Mouse (Mus musculus): ENCODE results near the gene Evi2a. TPM values are rescaled to one million over a fixed set of nuclear protein-coding genes. Genes with fewer than 3 reads are reported as not detected.

Evi2a gene
- total and polyA plus RNA-seq, 2 experiments from 2014 or later = 2.0 to 2.5 TPM

- TF ChIP-seq CTCF (IDR thresholded peaks at IDR 0.05; ENCODE audit: low read depth) (no peak), EP300 (IDR thresholded peaks at IDR 0.05; ENCODE audit: low read depth) (no peak)
- 61% methylated on average over 3 of the region's 3 CpGs for WGBS
- Histone ChIP-seq H3K27ac (ENCODE audit: low read depth) (no peak overlapping the region), H3K36me3 (replicated peaks; ENCODE audit: control insufficient read depth, insufficient read depth, low read length) (peaks cover 4% of the 10 kb centered on the region; the same call in 1 of the 2 replicates), H3K4me3 (ENCODE audit: low read depth, low read length) (no peak overlapping the region), H3K4me2 (ENCODE audit: low read depth, low read length) (peak overlapping the region; percentile 31; the same call in 1 of the 2 replicates), H3K9me3 (replicated peaks; ENCODE audit: control insufficient read depth, low read length) (no peaks in the 10 kb centered on the region), H3K4me1 (ENCODE audit: control insufficient read depth, insufficient read depth) (peaks cover 10% of the 10 kb centered on the region), H3K27me3 (ENCODE audit: control insufficient read depth, insufficient read depth, low read length) (no peaks in the 10 kb centered on the region), H3K9ac (replicated peaks; ENCODE audit: low read depth, low read length) (no peak overlapping the region)
- no peak for DNase-seq (ENCODE audit: low spot score)
- ATAC-seq (ENCODE audit: insufficient read depth, low read depth) = no peak
These were observed 3.9 kb downstream of the Evi2a start for GRCm38 (mm10) chr11:79526549-79526948.

- Histone ChIP-seq H3K4me2 (ENCODE audit: low read depth, low read length) (no peak overlapping the region), H3K4me3 (ENCODE audit: low read depth, low read length) (no peak overlapping the region), H3K36me3 (replicated peaks; ENCODE audit: control insufficient read depth, insufficient read depth, low read length) (no peaks in the 10 kb centered on the region), H3K27ac (ENCODE audit: low read depth) (peak overlapping the region; percentile 20; the same call in 1 of the 2 replicates), H3K9ac (replicated peaks; ENCODE audit: low read depth, low read length) (no peak overlapping the region), H3K9me3 (replicated peaks; ENCODE audit: control insufficient read depth, low read length) (no peaks in the 10 kb centered on the region), H3K27me3 (ENCODE audit: control insufficient read depth, insufficient read depth, low read length) (no peaks in the 10 kb centered on the region), H3K4me1 (ENCODE audit: control insufficient read depth, insufficient read depth) (peaks cover 10% of the 10 kb centered on the region)
- no peak for TF ChIP-seq EP300 (IDR thresholded peaks at IDR 0.05; ENCODE audit: low read depth)
- TF ChIP-seq CTCF (IDR thresholded peaks at IDR 0.05; ENCODE audit: low read depth) = no peak
- WGBS = 84% methylated on average over 1 of the region's 1 CpGs
- no peak for ATAC-seq (ENCODE audit: insufficient read depth, low read depth)
- DNase-seq (ENCODE audit: low spot score) = no peak
These were observed 6.2 kb downstream of the Evi2a start for GRCm38 (mm10) chr11:79524310-79524575.

- ATAC-seq (ENCODE audit: insufficient read depth, low read depth) = no peak
- 73% methylated on average over 10 of the region's 10 CpGs for WGBS
These were observed 6.7 kb downstream of the Evi2a start, which contains the start of gene Evi2b for GRCm38 (mm10) chr11:79523560-79524309. Evi2b (minus strand) TSS chr11:79523762.

GRCm38 (mm10) chr11:79522944-79523343, 7.5 kb downstream of the Evi2a start:
- no peak overlapping the region for H3K4me3 ChIP-seq (ENCODE audit: low read depth, low read length)
- H3K36me3 ChIP-seq (replicated peaks; ENCODE audit: control insufficient read depth, insufficient read depth, low read length) = no peaks in the 10 kb centered on the region
- H3K4me1 ChIP-seq (ENCODE audit: control insufficient read depth, insufficient read depth) = peaks cover 10% of the 10 kb centered on the region
- no peak overlapping the region for H3K9ac ChIP-seq (replicated peaks; ENCODE audit: low read depth, low read length)
- H3K27ac ChIP-seq (ENCODE audit: low read depth) = no peak overlapping the region
- TF ChIP-seq CTCF (IDR thresholded peaks at IDR 0.05; ENCODE audit: low read depth) = no peak
- no peak for TF ChIP-seq EP300 (IDR thresholded peaks at IDR 0.05; ENCODE audit: low read depth)
- no peak for DNase-seq (ENCODE audit: low spot score)
- H3K4me2 ChIP-seq (ENCODE audit: low read depth, low read length) = no peak overlapping the region; the same call in 1 of the 2 replicates
- WGBS = 85% methylated on average over 1 of the region's 1 CpGs
- ATAC-seq (ENCODE audit: insufficient read depth, low read depth) = no peak
- no peaks in the 10 kb centered on the region for H3K27me3 ChIP-seq (ENCODE audit: control insufficient read depth, insufficient read depth, low read length)
- no peaks in the 10 kb centered on the region for H3K9me3 ChIP-seq (replicated peaks; ENCODE audit: control insufficient read depth, low read length)

More at GRCm38 (mm10) chr11:79523560-79524309, 6.7 kb downstream of the Evi2a start, which contains the start of gene Evi2b:
- no peak within 1 kb of the TSS; the same call in 1 of the 2 replicates for H3K4me3 ChIP-seq (ENCODE audit: low read depth, low read length)
- H3K27me3 ChIP-seq (ENCODE audit: control insufficient read depth, insufficient read depth, low read length) = no peaks in the 10 kb centered on the region
- no peak within 1 kb of the TSS for H3K9ac ChIP-seq (replicated peaks; ENCODE audit: low read depth, low read length)
- no peak for TF ChIP-seq EP300 (IDR thresholded peaks at IDR 0.05; ENCODE audit: low read depth)
- TF ChIP-seq CTCF (IDR thresholded peaks at IDR 0.05; ENCODE audit: low read depth) = no peak
- peak within 1 kb of the TSS; percentile 21; the same call in 1 of the 2 replicates for H3K4me2 ChIP-seq (ENCODE audit: low read depth, low read length)
- no peak for DNase-seq (ENCODE audit: low spot score)
- no peaks in the 10 kb centered on the region for H3K9me3 ChIP-seq (replicated peaks; ENCODE audit: control insufficient read depth, low read length)
- H3K27ac ChIP-seq (ENCODE audit: low read depth) = peak within 1 kb of the TSS; percentile 20; the same call in 1 of the 2 replicates
- no peaks in the 10 kb centered on the region for H3K36me3 ChIP-seq (replicated peaks; ENCODE audit: control insufficient read depth, insufficient read depth, low read length)
- peaks cover 10% of the 10 kb centered on the region for H3K4me1 ChIP-seq (ENCODE audit: control insufficient read depth, insufficient read depth)

- Histone ChIP-seq H3K9ac (replicated peaks; ENCODE audit: low read depth, low read length) (no peak overlapping the region), H3K36me3 (replicated peaks; ENCODE audit: control insufficient read depth, insufficient read depth, low read length) (no peaks in the 10 kb centered on the region), H3K27me3 (ENCODE audit: control insufficient read depth, insufficient read depth, low read length) (no peaks in the 10 kb centered on the region), H3K4me3 (ENCODE audit: low read depth, low read length) (no peak overlapping the region), H3K4me1 (ENCODE audit: control insufficient read depth, insufficient read depth) (peaks cover 2% of the 10 kb centered on the region), H3K4me2 (ENCODE audit: low read depth, low read length) (no peak overlapping the region), H3K9me3 (replicated peaks; ENCODE audit: control insufficient read depth, low read length) (no peaks in the 10 kb centered on the region), H3K27ac (ENCODE audit: low read depth) (no peak overlapping the region)
- TF ChIP-seq EP300 (IDR thresholded peaks at IDR 0.05; ENCODE audit: low read depth) (no peak), CTCF (IDR thresholded peaks at IDR 0.05; ENCODE audit: low read depth) (no peak)
- DNase-seq (ENCODE audit: low spot score) (no peak), ATAC-seq (ENCODE audit: insufficient read depth, low read depth) (no peak)
These were observed 8.5 kb downstream of the Evi2a start for GRCm38 (mm10) chr11:79521930-79522329.

GRCm38 (mm10) chr11:79520772-79521171, 9.6 kb downstream of the Evi2a start:
- Histone ChIP-seq H3K9ac (replicated peaks; ENCODE audit: low read depth, low read length) (no peak overlapping the region), H3K9me3 (replicated peaks; ENCODE audit: control insufficient read depth, low read length) (no peaks in the 10 kb centered on the region), H3K27ac (ENCODE audit: low read depth) (no peak overlapping the region), H3K4me2 (ENCODE audit: low read depth, low read length) (no peak overlapping the region), H3K4me3 (ENCODE audit: low read depth, low read length) (no peak overlapping the region), H3K36me3 (replicated peaks; ENCODE audit: control insufficient read depth, insufficient read depth, low read length) (no peaks in the 10 kb centered on the region), H3K27me3 (ENCODE audit: control insufficient read depth, insufficient read depth, low read length) (no peaks in the 10 kb centered on the region), H3K4me1 (ENCODE audit: control insufficient read depth, insufficient read depth) (no peaks in the 10 kb centered on the region)
- ATAC-seq (ENCODE audit: insufficient read depth, low read depth) = no peak
- no peak for DNase-seq (ENCODE audit: low spot score)
- TF ChIP-seq EP300 (IDR thresholded peaks at IDR 0.05; ENCODE audit: low read depth) = no peak
- no peak for TF ChIP-seq CTCF (IDR thresholded peaks at IDR 0.05; ENCODE audit: low read depth)

All from heart, postnatal 0 days (tissue).